Mouse (Mus musculus) embryonic facial prominence, embryonic 12.5 days (tissue): ENCODE data around the gene St7. TPM values are rescaled to one million over a fixed set of nuclear protein-coding genes. Genes with fewer than 3 reads are reported as not detected.

ENCODE experiments used
- polyA plus RNA-seq: library from polyadenylated mRNA; unstranded; fragments of >200 nt; fragmentation: Nextera tagmentation; extraction: Ambion mirVana; gene quantifications from 2 replicates; pipeline ENCODE4 v1.2.1, GENCODE M21; 2016

The St7 gene
- polyA plus RNA-seq, 1 experiment from 2014 or later, result 31.3 TPM

Other genes with a start within 250 kb of the St7 start
- gene Met, start 229.1 kb upstream of the St7 start, polyA plus RNA-seq, result 4.0 and 4.9 TPM in 2 replicates
- 187 and 194 TPM in 2 replicates for gene Capza2, start 56.7 kb upstream of the St7 start, polyA plus RNA-seq